Mouse (Mus musculus) ES-CJ7 (cell line): ENCODE measurements around the gene Pip4p1.
"Not testable (repeated sequence)": the region's sequence is repeated elsewhere in the genome, so short reads cannot be mapped to it uniquely, and the experiment has no call there.

Experiments used
- DNase-seq: peaks from one replicate; pipeline ENCODE4 v3.0.0; 2011; ENCODE audit warnings: low read depth, low spot score

Pip4p1 gene

DNA sequence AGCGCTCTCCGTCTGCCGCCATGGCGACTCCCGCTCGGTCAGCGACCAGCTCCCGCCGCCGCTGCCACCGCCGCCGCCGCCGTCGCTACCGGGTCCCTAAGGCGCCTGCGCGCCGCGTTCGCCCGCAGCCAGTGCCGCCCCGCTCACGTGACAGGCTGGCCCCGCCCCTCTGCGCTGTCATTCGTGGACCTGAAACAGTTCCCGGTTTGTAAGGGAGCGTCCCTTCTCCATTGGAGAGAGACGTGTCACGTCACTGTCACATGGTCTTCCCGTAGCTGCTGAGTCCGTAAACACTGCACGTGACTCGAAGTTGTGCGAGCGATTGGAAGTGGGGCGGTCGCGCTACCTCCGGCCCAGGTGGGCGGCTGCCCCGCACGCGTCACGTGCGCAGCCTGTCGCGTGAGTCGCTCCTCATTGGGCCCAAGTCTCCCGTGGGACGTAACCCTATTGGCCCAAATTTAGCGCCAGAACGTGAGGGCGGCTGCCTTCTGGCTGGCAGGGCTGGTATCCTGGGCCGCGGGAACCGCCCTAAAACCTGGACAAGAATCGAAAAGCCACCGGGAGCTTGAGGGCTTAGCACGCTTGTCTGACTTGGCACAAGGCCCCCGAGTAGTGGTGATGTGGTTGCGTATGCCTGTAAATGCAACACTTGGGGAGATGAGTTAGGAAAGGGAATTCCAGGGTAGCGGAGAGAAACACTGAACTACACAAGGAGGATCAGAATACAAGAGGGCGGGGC lies at the start of gene Pip4p1, which contains the start of gene Pnp:
TSS of gene Pip4p1 (minus strand) at position 103 of the 739 bp plus-strand sequence.
TSS of gene Pnp (plus strand) at position 329 of the 739 bp plus-strand sequence.
- DNase-seq, result peak; percentile 100

DNA sequence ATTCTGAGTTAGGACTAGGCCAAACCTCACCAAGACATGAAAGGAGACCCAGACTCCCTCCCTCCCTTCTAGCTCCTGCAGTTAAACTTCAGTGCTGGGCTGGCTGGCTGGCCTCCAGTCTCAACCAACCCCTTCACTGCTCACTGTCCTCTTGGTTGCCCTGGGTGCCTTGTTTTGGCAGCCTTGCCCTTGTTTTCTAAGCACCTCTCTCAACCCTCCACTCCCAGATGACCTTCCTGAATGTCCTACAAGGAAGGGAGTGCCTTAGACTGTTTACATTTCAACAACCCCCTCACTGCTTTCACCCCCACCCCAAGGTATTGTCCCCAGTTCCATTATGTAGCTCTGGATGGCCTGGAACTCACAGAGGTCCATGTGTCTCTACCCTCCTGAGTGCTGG lies 49.0 kb upstream of the Pip4p1 start:
- peak; percentile 78 for DNase-seq

DNA sequence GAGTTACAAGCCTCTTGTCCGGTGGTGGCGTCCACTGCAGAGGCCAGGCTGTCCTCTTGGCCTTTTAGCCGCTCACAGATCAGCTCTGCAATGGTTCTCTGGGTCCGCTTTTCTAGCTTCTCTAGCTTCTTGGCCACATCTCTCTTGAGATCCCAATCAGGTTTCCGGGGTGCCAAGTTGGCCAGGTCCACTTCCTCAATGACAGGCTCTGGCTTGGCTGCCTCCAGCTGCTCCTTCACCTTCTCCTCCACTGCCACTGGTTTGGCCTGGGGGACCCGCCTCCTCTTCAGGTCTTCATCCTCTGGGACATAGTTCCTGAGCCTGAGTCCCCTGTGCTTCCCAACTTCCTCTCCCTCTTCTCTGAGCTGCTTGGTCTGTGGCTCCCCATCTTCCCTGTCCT lies 47.8 kb upstream of the Pip4p1 start:
- DNase-seq, result not testable (repeated sequence)

- DNase-seq, result no peak
These were observed 46.0 kb upstream of the Pip4p1 start for GRCm38 (mm10) chr14:50976674-50977073.

DNA sequence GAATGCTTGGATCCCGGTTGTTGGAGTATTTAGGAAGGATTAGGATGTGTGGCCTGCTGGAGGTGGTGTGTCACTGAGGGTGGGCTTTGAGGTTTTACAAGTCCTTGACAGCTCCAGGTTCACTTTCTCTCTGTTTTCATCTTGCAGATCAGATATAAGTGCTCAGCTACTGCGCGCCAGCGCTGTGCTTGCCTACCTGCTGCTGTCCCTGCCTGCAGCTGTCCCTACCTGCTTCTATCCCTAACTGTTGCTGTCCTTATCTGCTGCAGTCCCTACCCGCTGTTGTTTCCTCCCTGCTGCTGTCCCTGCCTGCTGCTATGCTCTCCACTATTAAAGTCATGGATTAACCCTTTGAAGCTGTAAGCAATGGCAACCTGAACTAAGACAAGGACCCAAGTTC lies 44.3 kb upstream of the Pip4p1 start:
- no peak for DNase-seq

GRCm38 (mm10) chr14:50973700-50974099 lies 43.0 kb upstream of the Pip4p1 start:
- peak; percentile 85 for DNase-seq

GRCm38 (mm10) chr14:50973054-50973453 lies 42.4 kb upstream of the Pip4p1 start:
- peak; percentile 34 for DNase-seq

- no peak for DNase-seq
These were observed 40.2 kb upstream of the Pip4p1 start for GRCm38 (mm10) chr14:50970822-50971221.

DNA sequence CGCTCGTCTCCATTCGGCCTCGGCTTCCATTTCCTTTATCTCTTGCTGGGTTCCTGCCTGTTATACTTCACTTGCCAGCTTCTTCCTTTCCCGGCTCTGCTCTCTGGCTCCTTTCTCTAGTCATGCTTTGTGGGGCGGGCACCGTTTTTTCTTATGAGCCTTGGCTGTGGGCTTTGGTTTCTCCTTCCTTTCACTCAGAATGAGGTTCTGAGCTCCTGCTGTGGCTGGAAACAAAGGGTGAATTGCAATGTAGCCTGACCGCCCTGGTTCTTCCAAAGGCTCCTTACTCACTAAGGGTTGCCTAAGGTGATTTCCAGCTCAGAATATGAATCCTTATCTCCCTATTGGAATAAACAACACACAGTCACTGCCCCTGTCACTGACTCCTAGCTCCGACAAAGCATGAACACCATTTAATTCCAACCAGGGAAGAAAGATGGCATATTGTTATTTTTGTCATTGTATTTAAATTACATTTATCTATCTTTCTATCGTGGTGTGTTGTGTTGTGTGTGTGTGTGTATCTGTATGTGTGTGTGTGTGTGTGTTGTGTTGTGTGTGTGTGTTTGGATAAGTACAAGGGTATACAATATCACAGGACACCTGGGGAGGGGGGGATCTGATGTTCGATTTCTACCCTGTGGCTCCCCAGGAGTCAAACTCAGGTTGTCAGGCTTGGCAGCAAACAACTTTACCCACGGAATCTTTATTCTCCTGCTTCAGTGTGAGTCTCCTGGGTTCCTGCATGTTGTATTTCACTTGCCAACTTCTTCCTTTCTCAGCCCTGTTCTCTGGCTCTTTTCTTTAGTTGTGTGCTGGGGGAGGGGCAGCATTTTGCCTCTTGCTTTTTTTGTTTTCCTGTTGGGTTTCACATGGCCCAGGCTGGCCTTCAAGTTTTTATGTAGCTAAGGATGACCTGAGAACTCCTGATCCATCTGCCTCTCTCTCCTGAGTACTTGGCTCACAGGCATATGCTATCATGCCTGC lies 39.2 kb upstream of the Pip4p1 start:
- peak; percentile 85 for DNase-seq

GRCm38 (mm10) chr14:50969041-50969440 lies 38.4 kb upstream of the Pip4p1 start:
- DNase-seq, result no peak

DNA sequence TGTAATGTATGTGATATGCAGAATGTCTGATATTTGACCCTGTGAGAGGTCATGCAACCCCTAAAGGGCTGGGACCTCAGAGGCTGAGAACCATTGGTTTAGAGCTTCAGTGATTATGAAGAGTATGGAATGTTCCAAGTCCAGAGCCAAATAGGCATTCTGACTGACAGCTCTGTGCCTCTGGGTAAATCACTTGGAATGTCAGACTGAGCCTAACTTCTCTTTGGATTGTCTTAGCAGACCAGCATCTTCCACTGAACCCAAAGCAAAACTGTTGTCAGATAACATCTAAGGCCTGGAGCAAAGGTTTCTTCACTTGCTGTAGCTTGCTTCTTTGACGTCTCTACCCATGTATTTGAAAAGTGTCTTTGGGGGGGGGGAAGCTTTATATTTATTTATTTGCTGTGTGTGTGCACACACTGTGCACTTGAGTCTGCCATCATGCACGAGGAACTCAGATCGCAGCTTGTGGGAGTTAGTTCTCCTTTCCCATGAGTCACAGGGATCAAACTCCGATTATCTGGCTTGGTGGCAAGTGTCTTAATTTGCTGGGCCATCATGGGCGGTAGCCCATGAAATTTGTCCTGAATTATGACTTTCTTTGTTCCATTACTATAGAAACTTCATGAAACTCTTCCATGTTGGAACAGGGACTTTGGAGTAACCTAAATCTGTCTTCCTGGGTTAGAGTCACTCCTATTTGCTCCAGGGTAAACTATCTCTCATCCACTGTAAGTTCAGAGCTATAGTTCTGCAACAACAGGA lies 37.7 kb upstream of the Pip4p1 start:
- DNase-seq, result no peak

DNA sequence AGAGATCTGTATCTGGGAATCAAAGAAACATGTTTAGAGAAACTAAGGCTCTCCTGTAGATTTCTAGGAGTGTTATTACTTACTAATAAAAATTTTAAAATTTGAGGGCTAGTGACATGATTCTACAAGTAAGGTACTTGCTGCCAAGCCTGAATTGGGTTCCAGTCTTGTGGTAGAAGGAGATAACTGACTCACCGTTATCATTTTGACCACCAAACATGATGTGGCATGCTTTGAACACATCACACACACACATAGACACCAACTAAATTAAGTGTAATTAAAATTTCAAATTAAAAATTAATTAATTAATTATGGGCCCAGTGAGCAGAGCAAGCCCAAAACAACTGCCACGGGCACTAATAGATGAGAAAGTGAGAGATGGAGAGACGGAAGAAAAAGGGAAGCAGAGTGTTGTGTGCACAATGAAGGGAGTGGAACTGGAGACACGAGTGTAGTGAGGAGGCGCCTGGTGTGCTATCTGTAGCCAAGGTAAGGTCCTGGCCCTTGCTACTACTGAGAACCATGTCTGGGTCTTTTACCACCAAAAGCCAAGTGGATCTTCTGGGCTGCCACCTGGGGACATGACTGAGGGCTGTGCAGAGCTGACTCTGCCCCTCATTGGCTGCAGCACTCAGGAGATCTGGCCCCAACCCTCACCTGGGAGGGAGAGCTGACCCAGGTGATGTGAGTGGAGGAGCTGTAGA lies 27.8 kb upstream of the Pip4p1 start:
- not testable (repeated sequence) for DNase-seq

DNA sequence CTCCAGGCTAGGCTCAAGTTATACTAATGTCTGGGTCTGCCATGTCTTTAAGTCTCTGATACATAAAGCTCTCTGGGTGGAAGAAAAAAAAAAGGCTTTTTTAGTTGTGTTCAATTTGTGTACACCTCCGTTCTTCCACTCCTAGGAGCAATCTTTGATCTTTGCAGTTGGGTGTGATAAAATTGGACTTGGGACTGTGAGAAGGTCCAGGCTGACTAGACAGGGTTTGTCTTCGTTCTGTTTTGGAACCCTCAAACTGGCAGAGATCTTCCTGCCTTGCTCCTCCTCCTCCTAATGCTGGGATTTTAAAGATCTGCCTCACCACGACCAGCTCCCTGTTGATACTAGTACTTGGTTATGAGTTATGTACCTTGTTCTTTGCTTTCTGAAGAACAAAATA lies 26.5 kb upstream of the Pip4p1 start:
- not testable (repeated sequence) for DNase-seq

GRCm38 (mm10) chr14:50956724-50957123 lies 26.1 kb upstream of the Pip4p1 start:
- not testable (repeated sequence) for DNase-seq

GRCm38 (mm10) chr14:50955942-50956508 lies 25.4 kb upstream of the Pip4p1 start, which contains the start of gene Pnp2:
TSS of gene Pnp2 (plus strand) at chr14:50955992.
- DNase-seq, result not testable (repeated sequence)

GRCm38 (mm10) chr14:50955487-50955886 lies 24.8 kb upstream of the Pip4p1 start:
- DNase-seq, result no peak

GRCm38 (mm10) chr14:50945526-50945925 lies 14.9 kb upstream of the Pip4p1 start:
- not testable (repeated sequence) for DNase-seq

DNA sequence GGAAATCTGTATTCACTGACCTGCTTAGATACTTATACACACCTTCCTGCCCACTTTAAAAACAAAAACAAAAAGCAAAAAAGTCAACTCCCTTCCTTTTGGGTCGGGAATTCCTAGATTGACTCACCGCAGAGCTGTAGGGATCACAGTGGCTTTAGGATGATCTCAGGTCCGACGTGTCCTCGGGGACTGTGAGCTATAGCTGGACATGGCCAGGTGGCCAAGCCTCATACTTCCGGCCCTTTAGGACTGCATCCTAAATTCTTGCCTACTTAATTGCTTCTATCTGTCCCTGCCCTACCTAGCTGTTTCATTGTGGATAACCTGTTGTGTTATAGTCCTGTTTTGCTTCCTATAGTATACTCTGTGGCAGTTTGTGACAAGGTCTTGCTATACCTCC lies 14.4 kb upstream of the Pip4p1 start:
- not testable (repeated sequence) for DNase-seq

- not testable (repeated sequence) for DNase-seq
These were observed 14.0 kb upstream of the Pip4p1 start for GRCm38 (mm10) chr14:50944668-50945033.

DNA sequence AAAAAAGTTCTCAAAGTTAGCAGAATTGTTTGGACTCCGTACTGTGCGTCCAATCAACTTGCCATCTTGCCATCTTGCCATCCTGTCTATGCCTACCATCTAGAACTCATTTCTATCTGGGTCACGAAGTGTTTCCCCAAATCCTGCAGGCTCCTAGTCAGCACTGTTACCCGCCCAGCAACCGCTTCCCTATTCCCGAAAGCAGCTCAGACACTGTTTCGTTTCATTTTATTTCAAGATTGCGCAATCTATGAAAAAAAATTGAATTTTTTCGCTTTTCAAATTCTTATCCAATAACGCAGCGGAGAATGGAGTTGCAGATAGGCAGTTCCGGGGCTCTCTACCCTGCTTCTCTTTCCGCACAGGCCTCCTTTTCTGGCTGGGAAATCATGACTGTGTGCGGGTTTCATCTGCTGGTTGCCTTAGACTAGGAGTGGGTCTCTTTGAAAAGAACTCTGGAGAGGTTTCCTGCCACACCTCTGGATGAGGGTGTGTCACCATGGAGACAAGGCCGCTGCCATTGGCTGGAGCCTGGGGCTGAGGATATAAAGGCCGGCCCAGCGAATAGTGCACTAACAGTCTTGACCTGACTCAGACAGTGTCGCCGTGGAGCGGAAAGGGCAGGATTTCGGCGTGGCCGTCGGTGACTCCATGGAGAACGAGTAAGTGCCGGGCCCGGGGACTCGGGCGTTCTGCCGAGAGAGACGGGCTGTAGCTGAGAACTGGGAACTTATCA lies 13.4 kb upstream of the Pip4p1 start, which contains the start of gene Gm49342:
TSS of gene Gm49342 (plus strand) at position 586 of the 736 bp plus-strand sequence.
- peak; percentile 98 for DNase-seq
